Mouse (Mus musculus) ES-E14 (cell line): ENCODE measurements at regions not wholly inside any gene's neighbourhood (a gene's known extent, or its start where the extent isn't known, plus 50 kb on each side); places are given as distances from the start of the nearest gene placed in this dataset.

Source experiments
- HCFC1 ChIP-seq: IDR thresholded peaks from 2 replicates; pipeline ENCODE4 v1.6.1; 2012; ENCODE audit warnings: low read length, inconsistent platforms, borderline replicate concordance; ENCODE audit not compliant: insufficient read depth
- MAFK ChIP-seq: IDR thresholded peaks from 2 replicates; pipeline ENCODE4 v1.6.1; 2014; ENCODE audit warnings: mild to moderate bottlenecking, low read depth, low read length, inconsistent platforms; ENCODE audit not compliant: insufficient read depth
- ZC3H11A ChIP-seq: IDR thresholded peaks from 2 replicates; pipeline ENCODE4 v1.6.1; 2012; ENCODE audit warnings: low read depth, mild to moderate bottlenecking, inconsistent platforms, low read length, borderline replicate concordance
- ZNF384 ChIP-seq: IDR thresholded peaks from 2 replicates; pipeline ENCODE4 v1.6.1; 2012; ENCODE audit warnings: low read depth, low read length, inconsistent platforms

DNA sequence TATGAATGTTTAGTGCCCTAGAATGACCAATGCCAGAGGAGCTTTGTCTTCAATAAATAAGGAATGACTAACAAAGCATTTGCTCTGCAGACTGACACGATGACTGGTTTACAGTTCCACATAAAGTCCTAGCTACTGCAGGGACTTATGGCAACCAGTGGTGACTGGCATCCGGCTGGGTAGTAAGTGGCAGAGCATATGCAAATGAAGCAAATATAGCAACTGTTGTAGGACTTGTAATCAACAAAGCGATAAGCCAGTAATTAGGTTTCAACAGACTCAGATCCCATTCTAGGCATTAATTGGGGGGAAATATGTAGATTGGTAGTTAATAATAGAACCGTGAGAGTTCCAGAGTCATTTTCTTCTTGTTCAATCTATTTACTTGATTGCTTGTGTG is 379.2 kb upstream of the Sptlc3 start:
- TF ChIP-seq ZC3H11A (no peak), MAFK (no peak), HCFC1 (no peak), ZNF384 (no peak)
